Mouse (Mus musculus): ENCODE measurements around the gene Ppara. TPM values are rescaled to one million over a fixed set of nuclear protein-coding genes. Genes with fewer than 3 reads are reported as not detected.

The Ppara gene
- total and polyA plus RNA-seq, 3 experiments, result 12.9 to 60.7 (median 53.1) TPM

GRCm38 (mm10) chr15:85828071-85828470 is 93.3 kb downstream of the Ppara start:
- WGBS, result 81% methylated on average over 4 of the region's 4 CpGs
- Histone ChIP-seq H3K36me3 (ENCODE audit: control insufficient read depth, insufficient read depth, low read length) (no peaks in the 10 kb centered on the region), H3K4me3 (no peak overlapping the region), H3K79me2 (replicated peaks; ENCODE audit: control insufficient read depth, insufficient read depth, low read length) (no peaks in the 10 kb centered on the region), H3K9ac (ENCODE audit: low read depth, low read length) (no peak overlapping the region), H3K4me1 (ENCODE audit: control insufficient read depth, insufficient read depth, low read length) (peaks cover 1% of the 10 kb centered on the region; the same call in 1 of the 2 replicates), H3K27me3 (ENCODE audit: control insufficient read depth, insufficient read depth, low read length) (no peaks in the 10 kb centered on the region), H3K27ac (no peak overlapping the region)
- DNase-seq, result no peak
- intact Hi-C loops (cut with DNase I), result no loop called here
- no peak for TF ChIP-seq EP300 (IDR thresholded peaks at IDR 0.05; ENCODE audit: insufficient read depth, low read depth, low read length)
- no peak for TF ChIP-seq POLR2A (IDR thresholded peaks at IDR 0.05; ENCODE audit: insufficient read depth, low read depth, low read length)
- no peak for TF ChIP-seq CTCF (IDR thresholded peaks at IDR 0.05)

- TF ChIP-seq EP300 (IDR thresholded peaks at IDR 0.05; ENCODE audit: insufficient read depth, low read depth, low read length) (no peak), POLR2A (IDR thresholded peaks at IDR 0.05; ENCODE audit: insufficient read depth, low read depth, low read length) (no peak), CTCF (IDR thresholded peaks at IDR 0.05) (no peak)
- Histone ChIP-seq H3K9ac (ENCODE audit: low read depth, low read length) (no peak overlapping the region), H3K27ac (no peak overlapping the region), H3K4me3 (no peak overlapping the region), H3K27me3 (ENCODE audit: control insufficient read depth, insufficient read depth, low read length) (no peaks in the 10 kb centered on the region), H3K79me2 (replicated peaks; ENCODE audit: control insufficient read depth, insufficient read depth, low read length) (no peaks in the 10 kb centered on the region), H3K36me3 (ENCODE audit: control insufficient read depth, insufficient read depth, low read length) (no peaks in the 10 kb centered on the region), H3K4me1 (ENCODE audit: control insufficient read depth, insufficient read depth, low read length) (peaks cover 1% of the 10 kb centered on the region; the same call in 1 of the 2 replicates)
- no peak for DNase-seq
- 67% methylated on average over 5 of the region's 5 CpGs for WGBS
- intact Hi-C loops (cut with DNase I), result no loop called here
Measured at GRCm38 (mm10) chr15:85829470-85829869, 94.7 kb downstream of the Ppara start.

- H3K9ac ChIP-seq (ENCODE audit: low read depth, low read length), result peak within 1 kb of the TSS; percentile 77
- intact Hi-C loops (cut with DNase I), result loop anchor here (1.0 to 2.0 kb wide), 2 partner anchors 21 to 27 kb away; partner anchors contain the start of genes Cdpf1 and Gtse1
- peak within 1 kb of the TSS; percentile 91 for H3K27ac ChIP-seq
- H3K4me3 ChIP-seq, result peak within 1 kb of the TSS; percentile 78
- no peaks in the 10 kb centered on the region for H3K79me2 ChIP-seq (replicated peaks; ENCODE audit: control insufficient read depth, insufficient read depth, low read length)
- no peaks in the 10 kb centered on the region for H3K36me3 ChIP-seq (ENCODE audit: control insufficient read depth, insufficient read depth, low read length)
- TF ChIP-seq CTCF (IDR thresholded peaks at IDR 0.05) (no peak), EP300 (IDR thresholded peaks at IDR 0.05; ENCODE audit: insufficient read depth, low read depth, low read length) (peak; percentile 63; the same call in 1 of the 2 replicates), POLR2A (IDR thresholded peaks at IDR 0.05; ENCODE audit: insufficient read depth, low read depth, low read length) (peak; percentile 87; the same call in 1 of the 2 replicates)
- H3K4me1 ChIP-seq (ENCODE audit: control insufficient read depth, insufficient read depth, low read length), result peaks cover 1% of the 10 kb centered on the region; the same call in 1 of the 2 replicates
- H3K27me3 ChIP-seq (ENCODE audit: control insufficient read depth, insufficient read depth, low read length), result no peaks in the 10 kb centered on the region
- DNase-seq, result peak; percentile 87 to 91
- WGBS, result under 1% methylated on average over 27 of the region's 27 CpGs
Measured at GRCm38 (mm10) chr15:85831954-85832590, 97.3 kb downstream of the Ppara start, which contains the start of gene Ttc38. Gene Ttc38, plus strand, starts transcription at chr15:85832306.

- no peaks in the 10 kb centered on the region for H3K79me2 ChIP-seq (replicated peaks; ENCODE audit: control insufficient read depth, insufficient read depth, low read length)
- peaks cover 1% of the 10 kb centered on the region; the same call in 1 of the 2 replicates for H3K4me1 ChIP-seq (ENCODE audit: control insufficient read depth, insufficient read depth, low read length)
- DNase-seq, result no peak
- 53% methylated on average over 8 of the region's 8 CpGs for WGBS
- intact Hi-C loops (cut with DNase I), result loop anchor here (1.0 to 2.0 kb wide), 2 partner anchors 21 to 26 kb away; partner anchors contain the start of genes Cdpf1 and Gtse1
- peak overlapping the region; percentile 78 for H3K4me3 ChIP-seq
- H3K36me3 ChIP-seq (ENCODE audit: control insufficient read depth, insufficient read depth, low read length), result no peaks in the 10 kb centered on the region
- H3K27me3 ChIP-seq (ENCODE audit: control insufficient read depth, insufficient read depth, low read length), result no peaks in the 10 kb centered on the region
- H3K9ac ChIP-seq (ENCODE audit: low read depth, low read length), result peak overlapping the region; percentile 77
- peak overlapping the region; percentile 91 for H3K27ac ChIP-seq
- TF ChIP-seq CTCF (IDR thresholded peaks at IDR 0.05) (no peak), EP300 (IDR thresholded peaks at IDR 0.05; ENCODE audit: insufficient read depth, low read depth, low read length) (no peak), POLR2A (IDR thresholded peaks at IDR 0.05; ENCODE audit: insufficient read depth, low read depth, low read length) (no peak)
Measured at GRCm38 (mm10) chr15:85832599-85832998, 97.8 kb downstream of the Ppara start.

GRCm38 (mm10) chr15:85835335-85835734 is 100.6 kb downstream of the Ppara start:
- TF ChIP-seq CTCF (IDR thresholded peaks at IDR 0.05) (peak; percentile 56), EP300 (IDR thresholded peaks at IDR 0.05; ENCODE audit: insufficient read depth, low read depth, low read length) (no peak)
- Histone ChIP-seq H3K27ac (no peak overlapping the region), H3K9ac (ENCODE audit: low read depth, low read length) (no peak overlapping the region), H3K79me2 (replicated peaks; ENCODE audit: control insufficient read depth, insufficient read depth, low read length) (no peaks in the 10 kb centered on the region), H3K4me1 (ENCODE audit: control insufficient read depth, insufficient read depth, low read length) (peaks cover 1% of the 10 kb centered on the region; the same call in 1 of the 2 replicates), H3K27me3 (ENCODE audit: control insufficient read depth, insufficient read depth, low read length) (no peaks in the 10 kb centered on the region), H3K36me3 (ENCODE audit: control insufficient read depth, insufficient read depth, low read length) (no peaks in the 10 kb centered on the region), H3K4me3 (no peak overlapping the region)
- intact Hi-C loops (cut with DNase I), result no loop called here
- 57% methylated on average over 3 of the region's 3 CpGs for WGBS
- DNase-seq, result no peak

GRCm38 (mm10) chr15:85836887-85837286 is 102.1 kb downstream of the Ppara start:
- TF ChIP-seq CTCF (IDR thresholded peaks at IDR 0.05) (no peak), EP300 (IDR thresholded peaks at IDR 0.05; ENCODE audit: insufficient read depth, low read depth, low read length) (no peak), POLR2A (IDR thresholded peaks at IDR 0.05; ENCODE audit: insufficient read depth, low read depth, low read length) (no peak)
- WGBS, result 79% methylated on average over 5 of the region's 5 CpGs
- no peak for DNase-seq
- Histone ChIP-seq H3K9ac (ENCODE audit: low read depth, low read length) (no peak overlapping the region), H3K4me3 (no peak overlapping the region), H3K27ac (no peak overlapping the region), H3K27me3 (ENCODE audit: control insufficient read depth, insufficient read depth, low read length) (no peaks in the 10 kb centered on the region), H3K79me2 (replicated peaks; ENCODE audit: control insufficient read depth, insufficient read depth, low read length) (no peaks in the 10 kb centered on the region), H3K36me3 (ENCODE audit: control insufficient read depth, insufficient read depth, low read length) (no peaks in the 10 kb centered on the region), H3K4me1 (ENCODE audit: control insufficient read depth, insufficient read depth, low read length) (peaks cover 1% of the 10 kb centered on the region; the same call in 1 of the 2 replicates)
- intact Hi-C loops (cut with DNase I), result no loop called here
